Mouse (Mus musculus) lung, postnatal 0 days (tissue): ENCODE data around the gene Ccdc151.

Experiments used
- CTCF ChIP-seq: IDR thresholded peaks from 2 replicates; pipeline ENCODE4 v1.5.1; 2016; ENCODE audit warnings: antibody characterized with exemption, mild to moderate bottlenecking
- EP300 ChIP-seq: IDR thresholded peaks from 2 replicates; pipeline ENCODE4 v1.6.1; 2016; ENCODE audit warnings: antibody characterized with exemption, mild to moderate bottlenecking, control low read depth

GRCm38 (mm10) chr9:21988421-21989101, 13.9 kb downstream of the Ccdc151 start:
- peak; percentile 39 for TF ChIP-seq CTCF
- no peak for TF ChIP-seq EP300
